Mouse (Mus musculus) spleen, adult 18-20 months (tissue): Measurements from ENCODE around the gene Unc80.

ENCODE experiments used
- DNase-seq, 2 experiments: peaks; one replicate each; pipeline ENCODE4 v3.0.0; 2022; ENCODE audit warnings: mixed read lengths in 2 of 2

Unc80 gene

GRCm38 (mm10) chr1:66467821-66468703, at the start of gene Unc80:
Gene Unc80, plus strand, starts transcription at chr1:66468367.
- no peak for DNase-seq

DNA sequence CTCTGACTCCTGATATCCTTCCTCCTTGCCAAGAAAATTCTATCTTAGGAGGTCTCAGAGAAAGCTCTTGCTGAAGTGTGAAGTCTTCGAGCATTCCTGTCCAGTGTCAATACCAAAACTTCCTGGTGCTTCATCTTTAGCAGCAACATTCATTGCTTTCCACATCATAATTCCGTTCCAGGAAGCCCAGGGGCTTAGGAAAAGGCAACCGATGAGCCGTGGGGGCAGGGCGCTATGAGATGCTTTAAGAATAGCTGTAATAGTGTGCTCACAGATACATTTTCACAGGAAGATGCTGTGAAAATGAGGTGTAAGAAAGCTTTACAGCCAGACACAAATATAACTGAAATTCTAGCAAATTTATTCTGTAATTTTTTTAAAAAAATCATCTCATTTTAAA, 42.1 kb upstream of the Unc80 start:
- DNase-seq: no peak

GRCm38 (mm10) chr1:66430962-66431361, 37.2 kb upstream of the Unc80 start:
- DNase-seq: no peak

- no peak for DNase-seq
Observed at GRCm38 (mm10) chr1:66431472-66431871, 36.7 kb upstream of the Unc80 start.

- DNase-seq: no peak
Observed at GRCm38 (mm10) chr1:66438069-66438468, 30.1 kb upstream of the Unc80 start.

GRCm38 (mm10) chr1:66442922-66443321, 25.2 kb upstream of the Unc80 start:
- DNase-seq: no peak

DNA sequence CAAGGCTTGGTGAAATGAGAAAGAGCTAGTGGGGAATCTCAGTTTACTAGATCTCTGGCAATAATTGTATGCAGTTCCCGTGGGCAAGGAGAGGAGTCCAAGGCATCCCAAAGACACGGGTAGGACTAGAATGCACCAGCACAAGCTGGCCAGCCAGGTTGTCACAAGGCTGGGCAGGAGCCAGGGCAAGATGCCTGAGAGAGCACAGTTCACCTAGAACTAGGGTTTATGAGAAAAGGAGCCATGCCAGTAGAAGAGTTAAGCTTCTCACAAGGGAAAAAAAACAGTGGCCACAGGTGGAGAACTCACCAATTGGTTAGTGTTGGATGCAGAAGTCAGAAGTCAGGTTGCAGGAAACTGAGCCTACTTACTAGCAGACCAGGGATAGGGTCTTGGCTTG, 18.7 kb upstream of the Unc80 start:
- no peak for DNase-seq

DNA sequence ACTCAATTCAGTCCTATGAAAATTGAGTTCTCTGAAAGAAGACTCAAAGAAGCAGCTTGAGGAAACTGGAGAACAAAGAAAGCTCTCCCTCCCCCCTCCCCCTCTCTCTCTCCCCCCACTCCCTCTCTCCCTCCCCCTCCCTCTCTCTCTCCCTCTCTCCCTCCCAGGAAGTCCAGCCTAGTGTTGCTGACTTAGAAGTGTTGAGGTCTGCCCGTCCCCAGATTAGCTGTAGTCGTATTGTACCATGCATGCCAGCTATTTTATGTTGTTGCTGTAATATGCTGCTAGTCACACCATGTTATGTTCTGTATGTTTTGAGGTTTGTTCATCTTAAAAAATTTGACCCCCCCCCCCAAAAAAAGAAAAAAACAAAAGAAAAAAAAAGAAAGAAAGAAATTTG, 11.6 kb upstream of the Unc80 start:
- no peak for DNase-seq

DNA sequence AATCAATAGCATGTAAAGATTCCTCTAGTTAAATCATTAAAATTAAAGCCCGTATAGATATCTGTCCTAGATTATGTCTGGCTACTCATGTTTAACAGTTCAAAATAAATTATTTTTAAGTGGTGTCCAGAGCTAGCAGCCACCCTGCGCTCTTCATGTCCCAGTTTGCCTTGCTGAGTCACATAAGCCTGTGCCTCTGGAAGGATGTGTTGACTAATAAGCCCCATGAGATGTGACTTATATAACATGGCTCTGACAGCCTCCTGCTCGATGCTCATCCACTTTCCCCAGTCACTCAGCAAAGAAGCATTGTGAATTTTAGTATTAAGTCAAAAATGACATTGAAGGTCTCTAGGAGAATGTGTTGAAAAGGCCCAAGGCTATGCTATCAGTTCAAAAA, 10.4 kb upstream of the Unc80 start:
- no peak for DNase-seq

GRCm38 (mm10) chr1:66459394-66459793, 8.8 kb upstream of the Unc80 start:
- DNase-seq: no peak

- DNase-seq: no peak
Observed at GRCm38 (mm10) chr1:66460850-66461249, 7.3 kb upstream of the Unc80 start.

DNA sequence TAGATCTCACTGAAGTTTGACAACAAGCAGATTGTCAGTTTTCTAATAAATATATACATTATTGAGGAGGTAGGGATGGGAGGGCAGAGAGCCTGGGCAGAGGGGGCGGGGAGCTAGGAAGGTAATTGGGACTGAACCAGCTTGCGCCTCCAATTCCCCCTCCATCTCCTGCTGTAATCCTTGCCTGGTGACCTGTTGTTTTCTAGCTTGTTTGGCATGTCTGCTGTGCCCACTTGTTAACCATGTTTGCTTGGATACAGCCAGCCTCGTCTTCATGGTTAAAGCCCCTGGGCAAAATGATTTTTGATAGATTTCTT, 495 bp downstream of the Unc80 start:
- DNase-seq: no peak

DNA sequence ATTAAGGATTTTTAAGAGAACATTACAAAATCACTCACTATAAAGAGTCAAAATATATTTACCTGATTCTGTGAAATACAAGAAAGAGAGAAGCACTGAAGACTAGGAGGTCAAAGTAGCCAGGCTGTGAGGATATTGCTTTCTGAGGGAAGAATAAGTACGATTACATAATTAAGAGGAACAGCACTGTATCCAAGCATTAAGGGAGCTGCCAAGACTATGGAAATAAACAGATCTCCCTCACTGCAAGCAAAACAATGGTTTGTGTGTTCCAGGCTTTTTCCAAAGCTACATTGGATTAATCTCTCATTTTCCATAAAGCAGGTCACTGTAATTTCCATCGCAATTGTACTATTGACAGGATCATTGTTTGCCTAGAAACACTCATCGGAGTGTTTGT, 14.6 kb downstream of the Unc80 start:
- no peak for DNase-seq

DNA sequence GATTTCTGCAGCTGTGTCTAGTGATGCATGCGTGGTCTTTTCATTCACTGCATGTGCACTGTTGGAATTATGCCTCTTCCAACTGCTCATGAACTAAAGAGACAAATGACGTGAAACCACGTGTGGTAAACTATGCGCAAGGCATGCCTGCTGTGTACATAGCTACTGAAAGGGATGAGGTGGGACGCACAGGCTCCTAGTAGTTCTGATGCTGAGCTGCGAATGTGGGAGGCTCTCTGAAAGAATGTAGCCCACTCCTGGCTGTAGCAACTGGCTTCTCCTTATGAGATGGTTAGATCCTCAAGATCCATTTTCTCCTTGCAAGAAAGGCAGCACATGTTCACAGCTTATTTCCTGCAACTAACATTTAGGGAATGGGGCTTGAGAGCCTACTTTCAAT, 24.9 kb downstream of the Unc80 start:
- DNase-seq: no peak

GRCm38 (mm10) chr1:66495310-66496012, 27.3 kb downstream of the Unc80 start:
- no peak for DNase-seq

DNA sequence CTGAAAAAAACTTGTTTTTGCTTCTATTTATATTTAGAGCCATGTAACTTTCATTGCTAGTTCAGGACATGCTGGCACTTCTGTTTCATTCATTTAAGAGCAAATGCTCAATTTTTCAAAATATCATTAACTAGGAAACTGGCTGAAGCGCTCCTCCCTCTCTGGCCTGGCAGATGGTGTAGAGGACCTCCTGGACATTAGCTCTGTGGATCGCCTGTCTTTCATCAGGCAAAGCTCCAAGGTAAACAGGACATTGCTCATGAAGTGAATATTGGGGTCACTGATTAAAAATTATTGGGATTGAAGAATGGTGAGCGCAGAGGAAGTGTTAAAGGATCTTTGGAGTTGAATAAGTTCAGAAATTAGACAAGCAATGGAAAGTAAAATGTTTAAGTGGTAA, 82.6 kb downstream of the Unc80 start:
- no peak for DNase-seq

- DNase-seq: no peak
Observed at GRCm38 (mm10) chr1:66552396-66552966, 84.3 kb downstream of the Unc80 start.

DNA sequence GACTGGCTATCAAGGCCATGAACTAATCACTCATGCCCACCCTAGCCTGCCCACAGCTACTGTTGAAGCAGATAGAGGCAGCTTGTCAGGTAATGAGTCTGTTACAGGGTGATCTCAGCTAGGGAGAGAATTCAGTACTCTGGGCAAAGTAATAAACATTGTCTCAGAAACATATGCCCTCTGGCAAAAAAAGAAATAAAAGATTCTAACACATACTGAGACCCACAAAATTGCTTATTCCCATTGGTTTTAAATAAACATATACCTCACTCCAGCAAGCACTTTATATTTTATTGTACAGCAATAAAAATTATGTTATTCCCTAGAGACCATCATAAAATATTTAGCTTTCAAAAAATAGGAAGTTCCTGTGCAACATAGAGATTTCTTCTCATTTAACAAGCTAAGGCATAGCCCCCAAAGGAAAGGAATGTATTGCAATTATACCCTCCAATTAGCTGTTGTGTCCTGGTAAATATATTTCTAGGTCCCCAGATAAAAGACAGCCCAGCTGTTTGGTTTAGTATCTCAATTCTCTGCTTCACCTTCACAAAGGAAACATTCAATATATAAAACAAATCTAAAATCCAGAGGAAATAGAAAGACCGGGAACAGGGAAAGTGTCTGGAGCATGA, 93.6 kb downstream of the Unc80 start:
- no peak for DNase-seq

DNA sequence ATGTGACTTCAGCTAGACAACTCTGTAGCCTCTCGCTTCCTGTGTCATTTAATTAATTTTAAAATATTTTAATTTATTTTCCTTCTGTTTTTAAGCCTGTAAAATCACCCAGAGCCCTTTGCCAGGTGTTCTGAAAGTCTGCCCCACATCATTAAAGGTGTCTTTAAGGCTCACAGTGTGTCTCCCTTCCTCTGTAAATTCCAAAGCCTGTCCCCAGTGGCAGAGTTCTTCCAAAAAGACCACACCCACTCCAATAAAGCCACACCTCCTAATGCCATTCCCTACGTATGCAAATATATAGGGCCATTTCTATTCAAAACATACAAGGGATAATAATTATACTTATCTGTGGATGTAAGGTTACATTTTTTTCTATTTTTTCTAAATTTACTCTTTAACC, 94.2 kb downstream of the Unc80 start:
- DNase-seq: no peak

- no peak for DNase-seq
Observed at GRCm38 (mm10) chr1:66569736-66570135, 101.6 kb downstream of the Unc80 start.

- DNase-seq: no peak
Observed at GRCm38 (mm10) chr1:66597163-66597788, 129.1 kb downstream of the Unc80 start.

DNA sequence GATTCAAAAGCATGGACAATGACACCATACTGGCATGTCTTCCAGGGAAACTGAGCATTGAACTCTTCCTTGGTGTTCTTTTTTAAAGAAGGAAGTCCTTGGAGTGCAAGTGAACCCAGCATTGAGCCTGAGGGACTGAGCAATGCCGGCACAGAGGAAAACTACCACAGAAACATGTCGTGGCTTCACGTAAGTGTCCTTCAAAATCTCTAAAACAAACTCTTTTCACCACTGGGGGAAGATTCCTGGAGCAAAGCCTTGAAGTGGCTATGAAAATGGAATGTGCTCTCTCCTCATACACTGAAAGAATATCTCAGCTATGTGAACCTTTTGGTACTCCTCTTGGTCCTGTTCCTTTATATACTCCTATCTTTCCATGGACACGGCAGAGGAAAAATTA, 140.1 kb downstream of the Unc80 start:
- DNase-seq: no peak

DNA sequence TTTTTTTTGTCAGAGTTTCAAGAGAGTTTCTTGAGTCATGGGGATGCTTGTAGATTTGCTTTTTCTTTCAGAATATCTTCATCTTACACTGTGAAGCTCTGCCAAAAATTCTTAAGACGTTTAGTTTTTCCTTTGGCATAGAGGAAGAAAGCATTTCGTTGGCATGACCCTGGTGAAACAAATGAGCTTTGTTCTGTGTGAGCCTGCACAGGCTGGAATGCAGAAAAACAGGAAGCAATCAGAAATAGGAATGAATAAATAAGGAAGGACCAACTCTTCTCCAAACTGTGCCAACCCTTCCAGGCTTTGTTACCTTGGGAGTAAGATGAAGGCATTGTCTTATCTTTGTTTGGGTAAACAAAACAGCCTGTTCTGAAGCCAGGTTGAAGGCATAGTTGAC, 149.0 kb downstream of the Unc80 start:
- DNase-seq: no peak
